Comparison of ENCODE assay signal across 13 mouse cellular contexts in genomic region chr17:36355763-36356162, GRCm38 (mm10). TPM values are rescaled to one million over a fixed set of nuclear protein-coding genes. Genes with fewer than 3 reads are reported as not detected.
"Had no signal": no experiment of that assay in that cellular context is flagged by ENCODE, and none has a peak within 500 bp of the region (broad histone marks: within the 10 kb centered on the region; RNA-seq: fewer than 3 reads in every experiment).

No protein-coding gene starts in this region.

- H3K4me3 ChIP-seq: limb, embryonic 12.5 days; limb, embryonic 15.5 days; neural tube, embryonic 13.5 days had no signal

- H3K9me3 ChIP-seq: limb, embryonic 12.5 days; limb, embryonic 15.5 days; neural tube, embryonic 13.5 days had no signal

- H3K9ac ChIP-seq: limb, embryonic 12.5 days; limb, embryonic 15.5 days; liver, embryonic 14.5 days; liver, postnatal 0 days; lung, embryonic 14.5 days; neural tube, embryonic 13.5 days had no signal

- ATAC-seq: liver, postnatal 0 days; lung, postnatal 0 days had no signal

- H3K27ac ChIP-seq: limb, embryonic 12.5 days; limb, embryonic 15.5 days; liver, embryonic 14.5 days; macrophage; neural tube, embryonic 13.5 days; stomach, postnatal 0 days had no signal

- H3K4me1 ChIP-seq: limb, embryonic 12.5 days; limb, embryonic 15.5 days; neural tube, embryonic 13.5 days had no signal

- H3K27me3 ChIP-seq: limb, embryonic 12.5 days; limb, embryonic 15.5 days; neural tube, embryonic 13.5 days had no signal

- H3K4me2 ChIP-seq: limb, embryonic 12.5 days; limb, embryonic 15.5 days; liver, embryonic 11.5 days; lung, embryonic 14.5 days; neural tube, embryonic 13.5 days had no signal

- H3K36me3 ChIP-seq: limb, embryonic 12.5 days; limb, embryonic 15.5 days; neural tube, embryonic 13.5 days had no signal

RNA-seq across cellular contexts. Expression of gene H2-M10.3, which starts 12.5 kb away (rescaled TPM):
- polyA plus RNA-seq: kidney, embryonic 16.5 days; limb, embryonic 12.5 days; limb, embryonic 15.5 days; liver, embryonic 11.5 days; liver, embryonic 14.5 days; liver, postnatal 0 days; lung, embryonic 14.5 days; lung, postnatal 0 days; macrophage; neural tube, embryonic 13.5 days; stomach, embryonic 14.5 days; stomach, postnatal 0 days; thymus, adult 2 months had no signal

RNA-seq across cellular contexts. Expression of gene H2-M10.1, which starts 29.8 kb away (rescaled TPM):
- polyA plus RNA-seq: kidney, embryonic 16.5 days; limb, embryonic 12.5 days; limb, embryonic 15.5 days; liver, embryonic 11.5 days; liver, embryonic 14.5 days; liver, postnatal 0 days; lung, embryonic 14.5 days; lung, postnatal 0 days; macrophage; neural tube, embryonic 13.5 days; stomach, embryonic 14.5 days; stomach, postnatal 0 days had no signal
